Mouse (Mus musculus) limb, embryonic 10.5 days (tissue): Measurements from ENCODE around the gene Rbfox2. TPM values are rescaled to one million over a fixed set of nuclear protein-coding genes. Genes with fewer than 3 reads are reported as not detected.
"Not testable (repeated sequence)": the region's sequence is repeated elsewhere in the genome, so short reads cannot be mapped to it uniquely, and the experiment has no call there.

Experiments used
- DNase-seq: peaks from one replicate; pipeline ENCODE4 v3.0.0-alpha.2; 2017; ENCODE audit warnings: low spot score
- H3K27ac ChIP-seq: fragments of 300-500 bp; sonication (generic); 2 replicates; pipeline ENCODE4 v1.5.1; 2016; ENCODE audit warnings: mild to moderate bottlenecking
- H3K27me3 ChIP-seq: fragments of 300-500 bp; sonication (generic); 2 replicates; pipeline ENCODE4 v1.6.1; 2016; ENCODE audit warnings: low read depth, mild to moderate bottlenecking; ENCODE audit not compliant: poor library complexity, severe bottlenecking
- H3K36me3 ChIP-seq: fragments of 300-500 bp; sonication (generic); 2 replicates; pipeline ENCODE4 v1.6.1; 2016; ENCODE audit warnings: mild to moderate bottlenecking, moderate library complexity
- H3K4me1 ChIP-seq: fragments of 300-500 bp; sonication (generic); 2 replicates; pipeline ENCODE4 v1.6.1; 2016
- H3K4me3 ChIP-seq: fragments of 300-500 bp; sonication (generic); 2 replicates; pipeline ENCODE4 v1.5.1; 2016; ENCODE audit warnings: mild to moderate bottlenecking, moderate library complexity
- H3K9me3 ChIP-seq: fragments of 300-500 bp; sonication (generic); replicated peaks from 2 replicates; pipeline ENCODE4 v1.6.1; 2016; ENCODE audit warnings: mild to moderate bottlenecking
- WGBS: fragments of 180-500 bp; shearing (Covaris S2); methylation state at CpG from one replicate; pipeline ENCODE4 v1.1.7; 2016; 5-methylcytosine and 5-hydroxymethylcytosine counted together
- polyA plus RNA-seq: library from polyadenylated mRNA; unstranded; fragments of >200 nt; fragmentation: Nextera tagmentation; extraction: Ambion mirVana; gene quantifications from 2 replicates; pipeline ENCODE4 v1.2.1, GENCODE M21; 2016

Rbfox2 gene
- polyA plus RNA-seq, 1 experiment from 2014 or later = 62.6 TPM

DNA sequence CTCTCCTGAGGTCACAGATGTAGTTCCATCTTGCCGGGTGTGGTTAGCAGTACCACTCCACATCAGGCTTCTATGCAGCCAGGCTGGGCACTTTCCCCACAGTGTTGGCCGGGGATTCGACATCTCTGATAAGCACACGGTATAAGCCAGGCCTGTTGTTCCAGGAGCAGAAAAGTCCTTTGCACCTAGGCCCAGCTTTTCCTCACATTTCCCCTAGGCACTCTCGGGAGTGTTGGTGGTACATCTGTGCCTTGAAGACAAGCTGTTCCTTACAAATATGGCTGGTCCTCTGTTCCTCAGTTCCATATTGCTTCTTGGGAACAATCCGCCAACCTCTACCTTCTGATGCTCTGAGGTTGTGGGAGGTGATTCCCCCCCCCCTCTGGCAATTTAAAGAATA lies 240.6 kb downstream of the Rbfox2 start:
- Histone ChIP-seq H3K4me3 (no peak overlapping the region), H3K27ac (no peak overlapping the region), H3K9me3 (no peaks in the 10 kb centered on the region), H3K36me3 (no peaks in the 10 kb centered on the region), H3K4me1 (peaks cover 5% of the 10 kb centered on the region), H3K27me3 (no peaks in the 10 kb centered on the region)
- WGBS = 87% methylated on average over 6 of the region's 6 CpGs
- DNase-seq = no peak

DNA sequence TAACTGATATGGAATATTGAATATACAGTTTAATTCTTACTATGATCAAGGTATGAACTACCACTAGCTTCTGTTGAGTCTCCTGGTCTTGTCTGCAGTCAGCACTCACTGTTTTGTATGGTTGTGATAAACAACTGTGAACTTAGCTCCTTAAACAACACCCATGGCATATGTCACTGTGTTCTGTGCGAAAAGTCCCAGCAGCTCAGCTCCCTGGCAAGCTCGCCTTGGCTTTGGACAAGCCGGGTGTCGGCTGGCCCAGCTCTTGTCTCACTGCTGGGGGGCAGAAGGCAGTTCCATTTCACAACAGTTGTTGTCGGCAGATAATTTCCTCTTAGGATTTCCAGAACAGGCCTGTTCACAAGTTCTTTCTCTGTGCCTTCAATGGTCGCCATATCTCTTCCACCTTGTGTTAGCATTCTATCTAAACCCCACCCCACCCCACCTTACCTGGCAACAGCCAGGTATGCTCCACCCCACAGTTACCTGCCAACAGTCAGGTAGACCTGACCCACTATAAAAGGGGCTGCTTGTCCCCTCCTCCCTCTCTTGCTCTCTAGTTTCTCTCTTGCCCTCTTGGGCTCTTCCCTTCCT lies 241.4 kb downstream of the Rbfox2 start:
- H3K27ac ChIP-seq = no peak overlapping the region
- 90% methylated on average over 6 of the region's 6 CpGs for WGBS
- H3K27me3 ChIP-seq = no peaks in the 10 kb centered on the region
- H3K9me3 ChIP-seq = no peaks in the 10 kb centered on the region
- H3K36me3 ChIP-seq = no peaks in the 10 kb centered on the region
- no peak for DNase-seq
- no peak overlapping the region for H3K4me3 ChIP-seq
- H3K4me1 ChIP-seq = no peaks in the 10 kb centered on the region

DNA sequence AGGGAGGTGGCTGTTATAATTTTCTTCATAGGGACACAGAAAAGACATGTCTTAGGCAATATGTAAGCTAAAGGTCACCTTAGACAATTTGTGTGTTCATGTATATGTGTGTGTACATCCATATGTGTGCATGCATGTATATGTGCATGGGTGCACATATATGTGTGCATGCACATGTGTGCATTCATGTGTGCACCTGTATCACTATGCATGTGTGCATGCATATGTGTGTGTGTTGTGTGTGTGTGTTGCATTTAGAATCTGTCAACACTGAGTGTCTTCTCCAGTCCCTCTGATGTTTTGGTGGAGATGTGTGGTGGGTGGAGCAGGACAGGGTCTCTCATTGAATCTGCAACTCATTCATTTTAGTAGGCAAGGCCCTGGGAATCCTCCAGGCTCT lies 244.1 kb downstream of the Rbfox2 start:
- Histone ChIP-seq H3K27me3 (no peaks in the 10 kb centered on the region), H3K4me3 (no peak overlapping the region), H3K4me1 (no peaks in the 10 kb centered on the region), H3K27ac (no peak overlapping the region), H3K9me3 (no peaks in the 10 kb centered on the region), H3K36me3 (no peaks in the 10 kb centered on the region)
- no peak for DNase-seq

DNA sequence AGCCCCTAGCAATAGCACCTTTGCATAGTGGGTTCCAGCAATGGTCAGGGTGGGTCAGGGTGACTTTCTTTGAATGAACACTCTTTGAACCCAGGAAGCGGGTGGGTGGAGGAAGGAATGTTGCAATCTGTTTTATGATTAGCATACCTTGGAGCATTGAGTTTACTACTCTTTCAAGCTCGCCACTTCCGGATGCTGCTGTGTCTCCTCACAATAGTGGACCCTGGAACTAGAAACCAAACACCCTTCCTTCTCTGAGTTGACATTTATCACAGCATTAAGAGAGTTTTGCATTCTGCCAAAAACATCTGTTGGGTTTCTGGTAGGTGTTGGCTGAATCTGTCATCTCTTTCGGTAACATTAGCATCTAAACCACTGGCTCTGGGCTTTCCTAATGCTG lies 247.4 kb downstream of the Rbfox2 start:
- H3K36me3 ChIP-seq, H3K4me3 ChIP-seq, H3K9me3 ChIP-seq, H3K27ac ChIP-seq, DNase-seq, H3K27me3 ChIP-seq: not testable (repeated sequence)
- H3K4me1 ChIP-seq = peaks cover 15% of the 10 kb centered on the region
- WGBS = 94% methylated on average over 4 of the region's 4 CpGs

DNA sequence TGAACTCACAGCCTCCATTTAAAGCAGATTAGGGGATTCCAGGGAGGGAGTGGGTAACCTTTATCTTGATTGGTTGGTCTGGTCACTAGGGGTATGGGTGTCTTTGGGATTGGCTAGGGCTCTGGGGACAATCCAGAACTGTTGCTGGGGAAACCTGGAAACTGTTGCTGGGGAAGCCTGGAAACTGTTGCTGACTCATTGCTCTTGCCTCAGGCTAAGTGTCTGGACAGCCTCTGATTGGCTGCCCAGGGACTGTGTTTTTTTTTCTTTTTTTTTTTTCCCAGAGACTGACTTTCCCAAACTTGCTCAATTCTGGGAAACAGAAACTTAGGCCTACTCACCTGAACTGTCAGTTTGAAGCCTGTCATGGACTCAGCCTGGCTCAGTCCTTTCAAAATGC lies 248.2 kb downstream of the Rbfox2 start:
- no peak overlapping the region for H3K4me3 ChIP-seq
- no peak overlapping the region for H3K27ac ChIP-seq
- no peaks in the 10 kb centered on the region for H3K27me3 ChIP-seq
- no peaks in the 10 kb centered on the region for H3K9me3 ChIP-seq
- H3K4me1 ChIP-seq = peaks cover 15% of the 10 kb centered on the region
- no peak for DNase-seq
- no peaks in the 10 kb centered on the region for H3K36me3 ChIP-seq

DNA sequence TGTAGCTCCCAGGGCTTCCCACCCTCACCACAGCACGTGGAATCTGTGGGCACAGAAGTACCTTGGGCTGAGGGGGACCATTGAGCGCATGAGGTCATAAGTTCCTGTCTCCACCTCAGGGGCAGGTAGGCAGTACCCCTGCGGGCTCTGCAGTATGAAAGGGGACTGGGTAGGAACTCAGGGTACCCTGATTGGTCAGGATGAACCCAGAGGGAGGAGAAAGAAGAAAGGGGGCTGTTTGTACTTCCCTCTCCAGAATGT lies 250.1 kb downstream of the Rbfox2 start:
- Histone ChIP-seq H3K27me3 (no peaks in the 10 kb centered on the region), H3K4me3 (no peak overlapping the region), H3K36me3 (no peaks in the 10 kb centered on the region), H3K9me3 (no peaks in the 10 kb centered on the region), H3K4me1 (peaks cover 15% of the 10 kb centered on the region), H3K27ac (peak overlapping the region; percentile 12; the same call in 1 of the 2 replicates)
- no peak for DNase-seq
- 63% methylated on average over 3 of the region's 3 CpGs for WGBS

DNA sequence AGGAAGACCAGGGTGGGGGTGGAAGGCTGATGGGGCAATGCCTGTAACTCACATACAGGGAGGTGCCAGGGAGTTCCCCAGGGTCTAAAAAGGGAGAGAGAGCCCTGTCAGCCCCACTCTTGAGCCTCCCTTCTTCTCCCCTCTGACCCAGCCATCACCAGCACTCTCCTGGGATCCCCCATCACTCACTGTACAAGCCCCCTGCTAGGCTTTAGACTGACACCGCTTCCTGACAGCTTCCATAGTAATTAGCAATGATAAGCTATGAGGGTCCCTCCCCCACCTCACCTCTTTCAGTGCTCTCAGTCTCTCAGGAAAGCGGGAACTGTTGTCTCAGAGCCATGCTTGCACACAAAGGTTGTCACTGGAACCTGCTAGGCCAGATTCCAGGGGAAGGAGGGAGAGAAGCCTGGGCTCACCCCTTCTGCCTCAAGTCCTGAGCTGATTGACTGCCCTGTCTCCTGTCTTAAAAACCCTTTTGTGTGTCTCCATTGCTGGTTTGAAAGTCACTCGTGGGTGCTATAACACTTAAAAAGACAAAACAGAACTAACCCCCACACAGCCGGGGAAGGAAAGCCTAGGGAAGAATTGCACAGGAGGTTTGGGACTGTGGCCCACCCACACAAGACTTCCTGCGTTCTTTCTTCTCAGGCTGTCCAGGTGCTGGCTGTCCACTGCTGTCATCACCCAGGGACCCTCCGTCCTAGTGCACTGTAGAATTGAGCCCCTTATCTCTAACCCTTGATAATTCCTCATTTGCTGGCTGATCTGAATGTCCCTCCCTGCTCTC lies 250.6 kb downstream of the Rbfox2 start:
- Histone ChIP-seq H3K36me3 (no peaks in the 10 kb centered on the region), H3K4me3 (no peak overlapping the region), H3K9me3 (no peaks in the 10 kb centered on the region), H3K4me1 (peaks cover 15% of the 10 kb centered on the region), H3K27me3 (no peaks in the 10 kb centered on the region), H3K27ac (peak overlapping the region; percentile 16; the same call in 1 of the 2 replicates)
- WGBS = 43% methylated on average over 6 of the region's 6 CpGs
- DNase-seq = no peak

DNA sequence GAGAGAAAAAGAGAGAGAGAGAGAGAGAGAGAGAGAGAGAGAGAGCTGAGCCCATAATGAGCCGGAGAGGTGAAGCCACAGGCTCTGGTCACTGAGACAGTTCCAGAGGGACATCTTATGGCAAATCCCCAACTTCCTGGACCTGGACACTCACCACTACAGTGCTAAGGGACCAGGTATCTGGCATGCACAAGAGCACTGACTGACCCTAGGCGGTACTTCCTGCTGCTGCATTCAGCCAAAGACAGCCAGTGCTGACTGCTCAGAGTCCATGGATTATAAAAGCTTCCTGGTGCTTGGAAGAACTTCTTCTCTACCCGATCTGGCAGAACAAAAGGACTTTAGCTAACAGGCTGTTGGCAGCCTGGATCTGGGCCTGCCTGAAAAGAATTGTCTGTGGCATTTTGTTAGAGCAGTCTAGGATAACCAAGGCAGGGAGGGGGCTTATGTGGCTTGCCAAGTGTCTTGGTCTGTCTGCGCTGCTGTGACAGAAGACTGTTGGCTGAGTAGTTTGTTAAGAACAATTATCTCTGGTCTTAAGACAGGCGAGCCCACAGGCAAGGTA lies 252.1 kb downstream of the Rbfox2 start:
- DNase-seq = no peak
- no peaks in the 10 kb centered on the region for H3K9me3 ChIP-seq
- peaks cover 15% of the 10 kb centered on the region for H3K4me1 ChIP-seq
- WGBS = 78% methylated on average over 5 of the region's 5 CpGs
- no peaks in the 10 kb centered on the region for H3K27me3 ChIP-seq
- H3K27ac ChIP-seq = no peak overlapping the region
- H3K4me3 ChIP-seq = no peak overlapping the region
- no peaks in the 10 kb centered on the region for H3K36me3 ChIP-seq

DNA sequence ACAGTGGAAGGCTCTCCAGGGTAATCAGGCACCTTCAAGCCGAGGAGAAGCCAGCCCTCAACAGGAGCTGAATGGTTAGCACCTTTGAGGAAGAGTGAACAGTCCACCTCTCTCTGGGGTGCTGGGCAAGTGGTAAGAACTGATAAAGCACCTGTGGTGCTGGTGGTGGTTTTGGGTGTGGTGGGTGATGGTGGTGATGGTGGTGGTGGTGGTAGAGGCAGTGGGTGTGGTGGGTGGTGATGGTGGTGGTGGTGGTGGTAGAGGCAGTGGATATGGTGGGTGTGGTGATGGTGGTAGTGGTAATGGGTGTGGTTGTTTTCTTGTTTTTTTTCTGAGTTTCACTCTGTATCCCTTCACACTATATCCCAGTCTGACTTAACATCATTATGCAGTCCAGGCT lies 253.8 kb downstream of the Rbfox2 start:
- no peaks in the 10 kb centered on the region for H3K36me3 ChIP-seq
- DNase-seq = no peak
- no peak overlapping the region for H3K4me3 ChIP-seq
- 0 out of 2 replicates have a peak, but pooled peaks cover 6% of the 10 kb centered on the region for H3K27me3 ChIP-seq
- no peaks in the 10 kb centered on the region for H3K9me3 ChIP-seq
- 75% methylated on average over 1 of the region's 1 CpGs for WGBS
- peaks cover 15% of the 10 kb centered on the region for H3K4me1 ChIP-seq
- H3K27ac ChIP-seq = no peak overlapping the region

DNA sequence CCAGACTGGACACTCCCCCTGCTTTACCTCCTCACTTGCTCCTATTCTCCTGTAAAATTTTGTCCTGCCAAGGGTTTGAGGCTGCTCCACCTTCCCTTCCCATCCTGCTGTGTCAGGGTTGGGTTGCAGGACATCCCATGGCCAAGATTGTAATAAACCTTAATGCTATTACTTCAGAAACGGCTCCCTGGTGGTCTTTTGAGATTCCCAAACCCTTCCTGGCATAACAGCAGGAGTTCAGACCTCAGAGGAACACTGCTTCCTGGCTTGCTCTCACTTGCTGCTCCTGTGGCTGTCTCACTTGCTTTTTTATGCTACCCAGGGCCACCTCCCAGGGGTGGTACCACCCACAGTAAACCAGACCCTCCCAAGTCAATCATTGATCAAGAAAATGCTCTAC lies 254.6 kb downstream of the Rbfox2 start:
- Histone ChIP-seq H3K4me3 (no peak overlapping the region), H3K36me3 (no peaks in the 10 kb centered on the region), H3K27ac (no peak overlapping the region), H3K9me3 (no peaks in the 10 kb centered on the region), H3K4me1 (peaks cover 15% of the 10 kb centered on the region), H3K27me3 (0 out of 2 replicates have a peak, but pooled peaks cover 6% of the 10 kb centered on the region)
- 41% methylated on average over 1 of the region's 1 CpGs for WGBS
- no peak for DNase-seq

DNA sequence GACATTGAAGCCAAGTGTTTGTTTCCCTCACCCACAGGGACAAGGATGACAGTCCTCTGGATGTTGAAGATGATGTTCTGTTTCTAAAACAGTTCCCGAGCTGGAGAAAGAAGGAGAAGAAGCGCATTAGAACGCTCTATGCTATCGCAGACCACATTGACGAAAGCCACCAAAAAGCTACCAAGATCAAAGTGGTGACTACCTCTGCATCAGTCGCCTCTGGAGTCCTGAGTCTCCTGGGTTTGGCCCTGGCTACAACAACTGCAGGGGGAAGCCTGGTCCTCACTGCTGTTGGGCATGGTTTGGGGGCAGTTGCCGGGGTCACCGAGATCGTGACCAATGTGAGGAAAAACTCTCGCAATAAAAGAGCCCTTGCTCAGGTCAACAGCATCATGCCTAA lies 256.2 kb downstream of the Rbfox2 start, which contains the start of gene Mb:
TSS of gene Mb (minus strand) at position 101 of the 400 bp plus-strand sequence.
- H3K9me3 ChIP-seq = no peaks in the 10 kb centered on the region

DNA sequence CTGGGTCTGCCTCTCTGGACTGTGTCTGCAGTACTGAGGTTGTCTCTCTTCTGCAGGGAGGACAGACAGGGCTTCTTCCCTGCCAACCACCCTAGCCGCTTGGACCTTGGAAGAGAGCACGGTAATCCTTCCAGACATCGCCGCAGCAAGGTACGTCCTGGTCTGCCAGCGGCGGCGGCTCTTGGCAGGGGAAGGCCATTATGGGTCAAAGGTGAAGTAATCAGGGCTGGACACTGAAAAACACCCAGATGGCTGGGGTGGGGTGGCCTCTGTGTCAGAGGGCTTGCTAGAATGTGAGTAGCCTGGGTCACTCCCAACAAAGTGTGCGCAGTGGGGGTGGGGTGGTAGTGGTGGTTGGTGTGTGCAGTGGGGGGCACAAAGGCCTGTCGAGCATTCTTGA lies 261.2 kb downstream of the Rbfox2 start:
- Histone ChIP-seq H3K9me3 (no peaks in the 10 kb centered on the region), H3K27me3 (0 out of 2 replicates have a peak, but pooled peaks cover 6% of the 10 kb centered on the region), H3K4me1 (peaks cover 32% of the 10 kb centered on the region), H3K36me3 (no peaks in the 10 kb centered on the region), H3K4me3 (no peak overlapping the region), H3K27ac (peak overlapping the region; percentile 9; the same call in 1 of the 2 replicates)
- DNase-seq = no peak
- 30% methylated on average over 10 of the region's 10 CpGs for WGBS

More for the DNA sequence above, 256.2 kb downstream of the Rbfox2 start, which contains the start of gene Mb:
- Histone ChIP-seq H3K27me3 (0 out of 2 replicates have a peak, but pooled peaks cover 6% of the 10 kb centered on the region), H3K27ac (no peak within 1 kb of the TSS), H3K4me3 (no peak within 1 kb of the TSS), H3K4me1 (peaks cover 8% of the 10 kb centered on the region), H3K36me3 (no peaks in the 10 kb centered on the region)
- DNase-seq = no peak
- WGBS = 90% methylated on average over 10 of the region's 10 CpGs

DNA sequence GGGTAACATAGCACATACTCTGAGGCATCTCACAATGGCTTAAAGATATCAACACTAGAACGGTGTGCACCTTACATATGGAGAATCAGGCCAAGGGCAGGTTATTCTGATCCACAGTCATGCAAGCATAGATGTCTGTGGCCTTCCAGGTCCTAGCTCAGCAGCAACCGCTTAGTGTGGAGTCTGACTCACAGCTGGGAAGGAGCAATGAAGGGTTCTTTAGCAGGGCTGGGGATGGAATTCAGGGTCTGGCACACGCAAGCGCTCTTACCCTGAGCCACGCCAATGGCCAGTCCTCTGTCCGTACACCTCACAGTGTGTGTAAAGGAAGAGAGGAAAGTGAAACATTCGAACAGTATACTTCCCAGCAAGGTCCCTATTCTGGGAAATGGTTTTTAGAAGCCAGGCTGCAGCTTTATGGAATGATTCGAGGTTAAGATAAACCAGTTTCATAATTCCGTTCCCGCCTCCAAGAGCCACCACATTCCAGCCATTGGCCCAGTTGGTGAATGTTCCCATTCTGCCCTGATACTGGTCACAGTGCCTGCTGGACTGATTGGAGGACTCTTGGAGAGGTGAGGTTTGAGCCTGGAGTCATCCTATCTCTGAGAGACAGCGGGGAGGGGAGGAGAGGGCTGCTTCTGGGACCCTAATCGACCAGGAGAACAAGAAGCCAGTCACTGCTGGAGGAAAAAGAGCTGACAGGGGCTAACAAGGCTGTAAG lies 262.0 kb downstream of the Rbfox2 start, which contains the start of gene Apol6:
TSS of gene Apol6 (plus strand) at position 133 of the 724 bp plus-strand sequence.
- 87% methylated on average over 12 of the region's 12 CpGs for WGBS
- H3K4me1 ChIP-seq = peaks cover 41% of the 10 kb centered on the region
- 0 out of 2 replicates have a peak within 1 kb of the TSS, but pooled peaks have one; percentile 43 for H3K27ac ChIP-seq
- no peaks in the 10 kb centered on the region for H3K9me3 ChIP-seq
- no peak for DNase-seq
- 0 out of 2 replicates have a peak, but pooled peaks cover 6% of the 10 kb centered on the region for H3K27me3 ChIP-seq
- no peak within 1 kb of the TSS for H3K4me3 ChIP-seq
- no peaks in the 10 kb centered on the region for H3K36me3 ChIP-seq
